Mouse (Mus musculus) common myeloid progenitor, adult 5-6 weeks (primary cell): ENCODE results near the gene Pknox1. TPM values are rescaled to one million over a fixed set of nuclear protein-coding genes. Genes with fewer than 3 reads are reported as not detected.
"Not testable (repeated sequence)": the region's sequence is repeated elsewhere in the genome, so short reads cannot be mapped to it uniquely, and the experiment has no call there.

Experiments used
- ATAC-seq: replicated peaks from 2 replicates; pipeline ENCODE4 v1.8.0; 2016; ENCODE audit warnings: low read depth, mild to moderate bottlenecking, moderate TSS enrichment, inconsistent platforms; ENCODE audit not compliant: poor library complexity, severe bottlenecking
- total RNA-seq: library from RNA; stranded (forward); fragments of 200-1000, 187-1606 nt; gene quantifications from 2 replicates; pipeline ENCODE4 v1.2.3, GENCODE M21; 2017

The Pknox1 gene
- total RNA-seq, 1 experiment from 2014 or later: 25.1 TPM

DNA sequence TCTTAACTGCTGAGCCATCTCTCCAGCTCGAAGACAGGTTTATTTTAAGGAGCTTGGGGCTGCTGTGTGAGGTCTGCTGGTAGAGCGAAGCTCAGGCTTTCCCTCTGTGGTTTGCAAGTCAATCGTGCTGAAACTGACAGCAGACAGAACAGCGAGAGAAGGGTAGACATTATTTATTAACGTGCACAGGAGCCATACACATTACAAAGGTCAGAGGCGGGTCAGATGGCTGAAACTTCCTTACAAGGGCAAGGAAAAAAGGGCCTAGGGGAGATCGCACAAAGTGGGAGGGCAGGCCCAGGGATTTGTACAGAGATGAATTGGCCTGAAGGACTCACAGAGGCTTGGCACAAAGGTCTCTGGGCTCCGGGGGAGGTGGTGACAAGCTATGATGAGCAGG, 15.1 kb upstream of the Pknox1 start:
- no peak for ATAC-seq

GRCm38 (mm10) chr17:31552601-31553000, 11.9 kb upstream of the Pknox1 start:
- not testable (repeated sequence) for ATAC-seq

GRCm38 (mm10) chr17:31556253-31556652, 8.3 kb upstream of the Pknox1 start:
- no peak for ATAC-seq

- 0 out of 2 replicates have a peak, but pooled peaks have one; percentile 15 for ATAC-seq
Observed at GRCm38 (mm10) chr17:31557124-31557880, 7.2 kb upstream of the Pknox1 start.

GRCm38 (mm10) chr17:31557947-31558542, 6.5 kb upstream of the Pknox1 start:
- no peak for ATAC-seq

DNA sequence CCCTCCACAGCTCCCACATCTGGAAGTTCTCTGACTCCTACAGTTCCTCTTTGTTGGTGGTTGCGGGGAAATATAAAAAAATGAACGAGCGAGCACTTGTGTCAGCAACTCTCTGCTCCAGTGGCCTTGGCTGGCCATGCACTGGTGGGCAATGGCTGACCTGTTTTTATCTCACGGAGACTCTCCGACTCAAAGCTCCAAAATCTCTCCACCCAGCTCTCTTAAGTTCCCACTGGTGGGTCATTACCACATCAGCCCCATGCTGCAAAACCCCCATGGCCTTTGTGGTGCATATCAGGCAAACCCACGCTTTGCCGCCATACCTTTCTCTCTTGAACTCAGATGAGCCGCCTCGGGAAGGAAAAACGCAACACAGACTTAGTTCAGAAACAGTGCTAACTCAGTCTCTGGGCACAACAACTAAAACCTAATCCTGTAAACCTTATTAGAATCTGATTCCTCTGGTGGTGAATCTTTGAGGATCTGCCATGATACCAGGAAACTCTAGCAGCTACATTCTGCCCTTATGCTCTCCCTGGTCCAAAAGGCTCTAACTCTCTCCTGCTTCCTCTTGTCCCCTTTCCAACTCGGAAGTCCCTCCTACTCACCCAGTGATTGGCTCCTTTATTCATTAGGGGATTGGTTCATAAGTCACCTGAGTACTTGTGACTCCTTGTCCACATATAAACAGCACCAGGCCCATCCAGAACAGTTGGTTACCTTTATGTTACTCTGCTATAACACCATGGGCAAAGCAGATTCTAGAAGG, 5.3 kb upstream of the Pknox1 start:
- no peak for ATAC-seq

DNA sequence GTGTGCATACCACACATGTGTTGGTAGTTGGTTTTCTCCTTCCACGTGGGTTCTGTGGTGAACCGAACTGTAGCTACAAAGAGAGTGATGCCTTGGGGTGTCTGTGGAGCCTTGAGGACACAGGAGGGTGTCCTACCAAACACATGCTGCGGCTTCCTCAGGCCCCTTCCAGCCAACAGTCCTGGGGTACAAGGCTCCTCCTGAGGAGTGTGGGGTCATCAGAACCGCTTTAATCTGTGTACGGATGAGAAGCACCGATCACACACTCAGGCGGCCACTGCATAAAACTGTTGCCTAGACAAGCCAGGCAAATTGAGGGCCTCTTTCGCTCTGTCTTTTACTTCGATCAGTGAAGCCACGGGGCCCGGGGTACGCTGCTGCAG, 911 bp upstream of the Pknox1 start:
- no peak for ATAC-seq

- ATAC-seq: no peak
Observed at GRCm38 (mm10) chr17:31564858-31565140, 265 bp downstream of the Pknox1 start.

DNA sequence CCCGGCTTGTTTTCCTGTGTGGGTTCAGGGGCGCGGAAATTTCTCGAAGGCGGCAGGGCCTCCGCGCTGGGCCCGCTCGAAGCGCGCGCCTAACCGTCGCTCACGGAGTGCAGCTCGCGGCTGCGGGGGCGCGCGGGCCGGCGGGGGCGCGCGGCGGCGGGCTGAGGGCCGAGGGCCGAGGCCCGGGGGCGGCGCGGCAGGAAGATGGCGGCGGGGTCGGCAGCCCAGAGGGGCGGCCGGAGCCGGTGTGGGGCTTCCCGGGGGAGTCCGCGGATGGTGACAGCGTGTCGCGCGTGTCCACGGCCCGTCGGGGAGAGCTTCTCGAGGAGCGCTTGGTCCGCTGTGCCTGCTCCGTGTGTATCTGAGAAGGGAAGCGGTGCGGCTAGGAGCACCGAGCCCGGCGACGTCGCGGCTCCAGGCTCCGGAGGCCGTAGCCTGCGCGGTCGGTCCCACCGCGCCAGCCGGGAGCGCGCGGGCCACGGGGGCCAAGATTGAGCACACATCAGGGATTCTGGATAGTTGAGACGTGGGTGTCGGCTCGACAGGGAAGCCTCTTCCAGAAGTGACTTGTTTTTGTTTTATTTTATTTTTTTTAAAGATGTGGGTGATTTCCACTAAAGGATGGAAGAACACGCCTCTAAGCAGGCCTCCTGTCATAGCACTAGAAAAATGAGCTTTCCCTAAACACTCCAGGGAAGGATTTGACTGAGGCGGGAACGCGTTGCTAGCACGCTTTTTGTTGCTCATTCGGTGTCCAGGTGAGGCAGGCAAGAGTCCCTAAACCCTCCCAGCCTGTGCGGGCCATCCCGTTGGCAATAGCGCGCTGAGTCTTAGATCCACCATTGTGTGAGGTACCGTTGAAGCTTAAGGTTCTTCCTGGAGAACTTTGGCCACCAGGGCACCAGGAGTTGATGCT, 865 bp downstream of the Pknox1 start:
- ATAC-seq: no peak

- no peak for ATAC-seq
Observed at GRCm38 (mm10) chr17:31566276-31566675, 1.7 kb downstream of the Pknox1 start.

GRCm38 (mm10) chr17:31569756-31570155, 5.2 kb downstream of the Pknox1 start:
- ATAC-seq: no peak

DNA sequence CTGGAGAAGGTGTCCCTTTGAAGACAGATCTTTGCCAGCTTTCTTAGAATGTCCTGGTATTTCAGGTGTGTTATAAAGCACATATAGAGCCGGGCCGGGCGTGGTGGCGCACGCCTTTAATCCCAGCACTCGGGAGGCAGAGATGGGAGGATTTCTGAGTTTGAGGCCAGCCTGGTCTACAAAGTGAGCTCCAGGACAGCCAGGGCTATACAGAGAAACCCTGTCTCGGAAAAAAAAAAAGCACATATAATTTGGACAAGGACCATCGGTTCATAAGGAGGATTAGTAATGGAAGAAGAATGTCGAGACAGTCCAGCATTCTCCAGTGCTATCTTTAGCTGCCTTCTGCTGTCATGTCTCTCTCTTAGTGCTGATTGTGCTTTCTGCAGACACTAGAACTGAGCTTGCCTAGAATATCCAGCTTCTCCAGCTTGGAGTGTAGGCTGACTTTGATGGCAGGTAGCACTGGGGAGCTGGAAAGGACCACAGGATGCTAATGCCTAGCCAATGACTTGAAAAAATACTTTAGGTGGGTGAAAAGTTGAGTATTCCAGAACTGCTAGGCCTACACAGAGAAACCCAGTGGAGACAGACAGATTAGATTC, 5.9 kb downstream of the Pknox1 start:
- ATAC-seq: no peak

DNA sequence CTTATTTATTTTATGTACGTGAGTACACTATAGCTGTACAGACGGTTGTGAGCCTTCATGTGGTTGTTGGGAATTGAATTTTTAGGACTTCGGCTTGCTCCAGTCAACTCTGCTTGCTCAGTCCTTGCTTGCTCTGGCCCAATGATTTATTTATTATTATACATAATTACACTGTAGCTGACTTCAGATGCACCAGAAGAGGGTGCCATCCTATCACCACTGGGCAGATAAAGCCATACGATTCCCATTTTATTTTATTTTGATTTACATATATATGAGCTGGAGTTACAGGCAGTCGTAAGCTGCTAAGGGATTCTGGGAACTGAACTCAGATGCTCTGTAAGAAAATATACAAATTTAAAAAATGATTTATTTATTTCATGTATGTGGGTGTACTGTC, 7.2 kb downstream of the Pknox1 start:
- no peak for ATAC-seq

DNA sequence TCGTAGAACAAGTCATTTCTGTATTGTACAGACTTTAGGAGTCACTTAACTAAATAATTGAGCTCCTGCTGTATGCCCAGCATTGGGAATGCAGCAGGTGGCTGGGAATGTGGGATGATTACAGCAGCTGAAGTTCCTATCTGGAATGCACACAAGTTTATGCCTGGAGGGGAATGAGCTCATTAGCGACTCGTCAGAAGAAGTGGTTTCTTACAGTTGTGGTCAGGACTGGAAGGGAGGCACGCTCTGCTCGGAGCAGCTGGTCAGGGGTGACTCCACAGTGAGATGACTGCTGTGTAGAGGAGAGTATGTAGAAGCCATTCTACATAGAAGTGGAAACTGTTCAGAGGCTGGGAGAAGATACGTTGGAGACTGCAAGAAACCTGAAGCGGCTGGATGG, 10.1 kb downstream of the Pknox1 start:
- ATAC-seq: 0 out of 2 replicates have a peak, but pooled peaks have one; percentile 56

- ATAC-seq: no peak
Observed at GRCm38 (mm10) chr17:31576394-31577175, 12.1 kb downstream of the Pknox1 start.

DNA sequence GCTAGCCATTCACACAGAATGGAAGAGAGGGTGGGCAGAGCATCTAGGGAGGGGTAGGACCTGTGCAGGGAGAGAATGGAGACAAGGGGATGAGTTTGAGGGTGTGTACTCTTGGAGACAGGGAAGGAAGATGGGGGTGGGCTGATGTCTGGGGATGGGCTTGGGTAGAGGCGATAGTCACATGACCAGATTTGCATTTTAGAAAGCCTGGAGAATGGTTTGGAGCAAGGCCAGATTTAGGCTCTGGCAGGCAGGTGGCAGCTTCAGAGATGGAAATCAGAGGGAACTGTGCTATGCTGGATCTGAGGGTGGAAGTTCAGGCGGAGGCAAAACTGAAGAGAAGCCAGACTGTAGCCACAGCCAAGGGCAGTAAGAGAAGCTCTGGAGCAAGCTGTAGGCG, 15.8 kb downstream of the Pknox1 start:
- ATAC-seq: no peak

DNA sequence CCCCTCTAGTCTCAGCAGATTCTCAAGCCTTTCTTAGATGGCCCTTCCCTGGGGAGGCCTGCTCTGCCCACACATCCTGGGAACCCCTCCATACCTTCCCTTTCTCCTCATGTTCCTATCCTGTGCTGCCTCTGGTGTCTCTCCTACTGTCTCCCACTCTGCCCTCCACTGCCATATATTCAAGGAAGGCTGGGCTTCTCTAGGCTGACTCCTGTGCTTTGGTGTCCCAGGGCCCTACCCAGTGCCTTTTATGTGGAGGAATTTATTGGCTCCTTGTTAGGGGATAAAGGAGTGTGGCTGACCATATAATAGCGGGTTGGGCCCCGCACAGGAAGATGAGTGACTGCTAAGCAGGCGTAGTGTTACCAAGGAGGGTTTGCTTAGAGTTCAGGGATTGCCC, 18.7 kb downstream of the Pknox1 start:
- no peak for ATAC-seq

DNA sequence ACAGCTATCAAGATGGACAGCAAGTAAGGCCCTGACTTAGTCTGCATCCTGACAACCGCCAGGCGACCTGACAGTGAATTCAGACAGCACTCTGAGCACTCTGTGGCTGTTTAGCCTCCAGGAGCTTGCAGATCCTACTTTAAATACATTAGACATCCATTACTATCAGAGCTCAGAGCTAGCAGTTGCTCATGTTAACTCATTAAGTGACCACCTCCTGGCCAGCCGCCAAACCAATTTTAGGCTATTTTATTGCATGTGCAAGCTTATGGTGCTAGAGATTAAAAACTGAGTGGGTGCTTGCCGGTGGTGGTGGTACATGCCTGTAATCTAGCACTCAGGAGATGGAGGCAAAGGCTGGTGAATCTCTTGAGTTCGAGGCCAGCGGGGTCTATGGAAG, 19.2 kb downstream of the Pknox1 start:
- ATAC-seq: no peak

DNA sequence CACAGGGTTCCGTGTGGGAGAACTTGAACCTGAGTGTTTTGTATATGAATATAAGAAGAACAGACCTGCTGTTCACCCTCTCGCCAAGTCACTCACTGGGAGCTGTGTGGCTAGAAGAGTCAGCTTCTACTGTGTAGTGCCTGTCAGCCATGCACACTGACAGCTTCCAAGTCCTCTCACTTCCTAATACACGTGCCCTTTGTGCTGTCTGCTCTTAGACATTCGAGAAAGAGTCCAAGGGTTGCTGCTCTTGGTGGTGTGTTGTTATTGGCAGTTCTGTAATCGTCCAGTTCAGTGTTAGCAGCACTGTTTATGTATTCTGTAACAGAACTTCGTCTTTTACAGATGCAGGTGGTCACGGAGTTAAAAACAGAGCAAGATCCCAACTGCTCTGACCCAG, 23.6 kb downstream of the Pknox1 start:
- ATAC-seq: no peak
